Mouse (Mus musculus) bone marrow, adult 2 months (tissue): Measurements from ENCODE around the gene Adgrb3. TPM values are rescaled to one million over a fixed set of nuclear protein-coding genes. Genes with fewer than 3 reads are reported as not detected.
"Not testable (repeated sequence)": the region's sequence is repeated elsewhere in the genome, so short reads cannot be mapped to it uniquely, and the experiment has no call there.

Experiments
- H3K27ac ChIP-seq: fragments of 200-500 bp; 2 replicates; pipeline ENCODE4 v1.5.1; 2012; ENCODE audit warnings: low read depth, mild to moderate bottlenecking, control low read depth, inconsistent platforms, low read length; ENCODE audit not compliant: control insufficient read depth, poor library complexity, insufficient read depth
- H3K4me1 ChIP-seq: fragments of 200-500 bp; 2 replicates; pipeline ENCODE4 v1.6.1; 2011; ENCODE audit warnings: low read length; ENCODE audit not compliant: control insufficient read depth, insufficient read depth
- H3K4me3 ChIP-seq: fragments of 200-500 bp; replicated peaks from 2 replicates; pipeline ENCODE3; 2011; ENCODE audit warnings: mild to moderate bottlenecking, low read depth, low read length, control low read depth; ENCODE audit not compliant: control insufficient read depth
- CTCF ChIP-seq: fragments of 200-500 bp; IDR thresholded peaks from 2 replicates; pipeline ENCODE4 v1.5.1; 2011; ENCODE audit warnings: low read length, control low read depth; ENCODE audit not compliant: control insufficient read depth, insufficient read depth
- POLR2A ChIP-seq: fragments of 200-500 bp; IDR thresholded peaks from 2 replicates; pipeline ENCODE4 v1.6.1; 2011; ENCODE audit warnings: low read depth, mild to moderate bottlenecking, control low read depth, low read length, borderline replicate concordance; ENCODE audit not compliant: control insufficient read depth
- WGBS: fragments of 180-500 bp; shearing (Covaris S2); methylation state at CpG from one replicate; pipeline ENCODE4 v1.1.7; 2018; 5-methylcytosine and 5-hydroxymethylcytosine counted together
- polyA plus RNA-seq: library from polyadenylated mRNA; stranded (reverse); fragments of >200 nt; gene quantifications from 2 replicates; pipeline ENCODE4 v1.2.4, GENCODE M21; 2011; ENCODE audit warnings: low replicate concordance; ENCODE audit not compliant: missing spikeins, insufficient read depth, insufficient read length

Adgrb3 gene
- polyA plus RNA-seq, 1 experiment, result 0.35 TPM

- H3K27ac ChIP-seq, result no peak overlapping the region
- 79% methylated on average over 6 of the region's 6 CpGs for WGBS
- TF ChIP-seq CTCF, result no peak
- no peak for TF ChIP-seq POLR2A
These were observed 130.7 kb downstream of the Adgrb3 start for GRCm38 (mm10) chr1:25698702-25699250.

GRCm38 (mm10) chr1:25697179-25697578, 132.3 kb downstream of the Adgrb3 start:
- Histone ChIP-seq H3K4me3 (no peak overlapping the region), H3K27ac (no peak overlapping the region), H3K4me1 (no peaks in the 10 kb centered on the region)
- WGBS, result 86% methylated on average over 4 of the region's 4 CpGs
- TF ChIP-seq POLR2A (no peak), CTCF (no peak)

More at GRCm38 (mm10) chr1:25698702-25699250, 130.7 kb downstream of the Adgrb3 start:
- Histone ChIP-seq H3K4me1 (no peaks in the 10 kb centered on the region), H3K4me3 (no peak overlapping the region)

GRCm38 (mm10) chr1:25696771-25697170, 132.7 kb downstream of the Adgrb3 start:
- Histone ChIP-seq H3K4me3 (no peak overlapping the region), H3K27ac (no peak overlapping the region), H3K4me1 (no peaks in the 10 kb centered on the region)
- TF ChIP-seq CTCF (no peak), POLR2A (no peak)
- WGBS, result 55% methylated on average over 3 of the region's 3 CpGs

- Histone ChIP-seq H3K27ac (no peak overlapping the region), H3K4me1 (no peaks in the 10 kb centered on the region), H3K4me3 (no peak overlapping the region)
- no peak for TF ChIP-seq CTCF
- no peak for TF ChIP-seq POLR2A
- WGBS, result 63% methylated on average over 3 of the region's 3 CpGs
These were observed 147.4 kb downstream of the Adgrb3 start for GRCm38 (mm10) chr1:25682118-25682517.

GRCm38 (mm10) chr1:25679656-25680055, 149.9 kb downstream of the Adgrb3 start:
- 41% methylated on average over 2 of the region's 2 CpGs for WGBS
- Histone ChIP-seq H3K4me1 (no peaks in the 10 kb centered on the region), H3K4me3 (no peak overlapping the region), H3K27ac (no peak overlapping the region)
- TF ChIP-seq POLR2A, result no peak
- no peak for TF ChIP-seq CTCF

DNA sequence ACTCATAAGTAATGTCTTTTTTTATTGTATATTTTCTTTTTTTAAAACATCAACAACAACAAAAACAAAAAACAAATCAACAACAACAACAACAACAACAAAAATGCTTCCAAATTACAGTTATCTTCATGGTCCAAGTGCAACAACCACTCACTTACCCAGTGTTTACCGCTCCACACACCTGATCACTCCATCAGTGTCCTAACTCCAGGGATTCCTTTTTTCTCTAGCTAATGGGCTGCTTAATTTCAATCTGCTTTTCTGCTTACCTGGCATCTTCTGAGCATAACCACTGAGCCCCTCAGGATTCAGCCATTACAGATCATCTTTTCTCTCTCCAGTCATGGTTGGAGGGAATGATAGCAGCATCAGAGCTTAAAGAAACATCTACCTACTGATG, 176.8 kb downstream of the Adgrb3 start:
- TF ChIP-seq CTCF (no peak), POLR2A (no peak)
- Histone ChIP-seq H3K4me3 (no peak overlapping the region), H3K4me1 (no peaks in the 10 kb centered on the region), H3K27ac (no peak overlapping the region)
- WGBS, result 82% methylated on average over 1 of the region's 1 CpGs

DNA sequence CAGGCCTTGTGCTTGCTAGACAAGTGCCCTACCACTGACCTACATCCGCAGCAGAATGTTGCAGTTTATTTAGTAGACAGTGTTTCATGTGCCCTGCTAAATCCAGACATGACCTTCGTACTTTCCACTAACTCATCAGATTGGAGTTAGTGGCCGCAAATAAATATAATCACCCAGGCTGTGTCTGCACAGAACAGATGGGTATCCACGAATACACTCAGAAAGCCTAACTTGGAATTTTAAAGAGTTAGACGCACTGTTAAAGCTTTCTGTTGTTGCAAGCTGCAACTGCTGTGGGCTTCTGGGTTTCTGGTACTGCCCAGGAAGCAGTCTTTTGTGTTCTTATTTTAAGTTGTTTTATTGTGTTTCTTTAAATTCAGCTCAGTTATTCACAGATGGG, 185.3 kb downstream of the Adgrb3 start:
- WGBS, result 83% methylated on average over 5 of the region's 5 CpGs
- Histone ChIP-seq H3K4me1 (no peaks in the 10 kb centered on the region), H3K4me3 (no peak overlapping the region), H3K27ac (no peak overlapping the region)
- TF ChIP-seq CTCF, result no peak
- TF ChIP-seq POLR2A, result no peak

GRCm38 (mm10) chr1:25621458-25621857, 208.0 kb downstream of the Adgrb3 start:
- Histone ChIP-seq H3K27ac (no peak overlapping the region), H3K4me1 (no peaks in the 10 kb centered on the region), H3K4me3 (no peak overlapping the region)
- TF ChIP-seq CTCF, result no peak
- no peak for TF ChIP-seq POLR2A
- WGBS, result 75% methylated on average over 4 of the region's 4 CpGs

DNA sequence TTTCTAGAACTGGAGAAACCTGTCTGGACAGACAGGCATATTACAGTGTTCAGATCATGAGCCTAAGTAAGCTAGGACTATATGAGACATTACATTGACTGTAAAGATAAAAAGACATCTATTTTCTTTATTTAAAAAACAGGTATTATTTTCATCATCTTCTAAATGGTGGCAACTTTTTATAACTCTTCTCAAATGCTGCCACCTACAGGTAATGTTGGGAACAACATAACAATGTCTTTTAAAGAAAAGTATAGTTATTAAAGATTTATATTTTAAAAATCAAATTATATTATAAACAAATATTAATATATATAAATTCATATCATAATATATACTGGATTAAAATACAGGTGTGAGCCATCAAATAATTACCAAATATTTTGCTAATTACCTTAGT, 212.6 kb downstream of the Adgrb3 start:
- Histone ChIP-seq H3K4me1 (no peaks in the 10 kb centered on the region), H3K27ac (no peak overlapping the region), H3K4me3 (no peak overlapping the region)
- no peak for TF ChIP-seq CTCF
- TF ChIP-seq POLR2A, result no peak

GRCm38 (mm10) chr1:25610776-25611175, 218.7 kb downstream of the Adgrb3 start:
- not testable (repeated sequence) for H3K27ac ChIP-seq, H3K4me1 ChIP-seq, H3K4me3 ChIP-seq
